21 mouse cellular contexts compared by ENCODE assay signal in the genomic region with DNA sequence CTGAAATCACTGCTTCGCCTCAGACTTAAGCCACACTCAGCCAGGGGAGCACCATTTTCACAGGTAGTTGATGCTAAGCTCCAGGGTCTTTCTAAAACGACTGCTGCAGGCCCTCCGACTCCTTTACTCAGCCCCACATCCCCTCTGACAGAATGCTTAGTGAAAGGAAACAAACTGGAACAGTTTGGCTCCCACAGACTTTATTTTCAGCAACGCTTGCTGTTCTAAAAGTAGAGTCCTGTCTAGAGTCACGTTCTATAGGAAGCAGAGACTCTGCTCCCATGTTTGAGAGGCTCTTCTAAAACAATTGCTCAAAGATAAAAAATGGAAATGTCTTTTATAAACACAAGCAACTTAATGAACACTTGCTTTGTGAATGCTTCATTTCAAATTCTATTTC. TPM values are rescaled to one million over a fixed set of nuclear protein-coding genes. Genes with fewer than 3 reads are reported as not detected.
DNase-seq lines count a peak whose midpoint lies in the region; ATAC-seq lines count a peak whose summit lies in the region.
"Had no signal": no experiment of that assay in that cellular context is flagged by ENCODE, and none has a peak within 500 bp of the region (broad histone marks: within the 10 kb centered on the region; RNA-seq: fewer than 3 reads in every experiment).

No protein-coding gene starts in this region.

- 0 out of 2 replicates have a peak, but pooled peaks cover 5% of the 10 kb centered on the region for H3K36me3 ChIP-seq in heart, embryonic 11.5 days (ENCODE audit: control insufficient read depth, insufficient read depth, low read length)

- no peak overlapping the region for H3K4me3 ChIP-seq in heart, embryonic 11.5 days (ENCODE audit: low read depth, low read length)
- H3K4me3 ChIP-seq: embryonic facial prominence, embryonic 10.5 days; embryonic facial prominence, embryonic 12.5 days; forebrain, embryonic 13.5 days; forebrain, embryonic 15.5 days had no signal

- H3K4me2 ChIP-seq in heart, embryonic 11.5 days = no peak overlapping the region
- H3K4me2 ChIP-seq: embryonic facial prominence, embryonic 12.5 days; forebrain, embryonic 13.5 days; forebrain, embryonic 15.5 days had no signal

- no peaks in the 10 kb centered on the region for H3K9me3 ChIP-seq in heart, embryonic 11.5 days (replicated peaks; ENCODE audit: control insufficient read depth, low read length)
- H3K9me3 ChIP-seq: embryonic facial prominence, embryonic 10.5 days; embryonic facial prominence, embryonic 12.5 days; forebrain, embryonic 13.5 days; forebrain, embryonic 15.5 days had no signal

- no peak for ATAC-seq in heart, embryonic 11.5 days (replicated peaks; ENCODE audit: insufficient number of reproducible peaks, low FRiP score, low TSS enrichment)
- ATAC-seq: forebrain, embryonic 13.5 days; forebrain, embryonic 15.5 days had no signal

- WGBS in heart, embryonic 11.5 days (ENCODE audit: insufficient replicate concordance) = 68% methylated on average over 5 of the region's 5 CpGs

- no peaks in the 10 kb centered on the region for H3K27me3 ChIP-seq in heart, embryonic 11.5 days (ENCODE audit: control insufficient read depth, insufficient read depth, low read length)
- H3K27me3 ChIP-seq: embryonic facial prominence, embryonic 12.5 days; forebrain, embryonic 13.5 days; forebrain, embryonic 15.5 days had no signal

- no peaks in the 10 kb centered on the region for H3K4me1 ChIP-seq in heart, embryonic 11.5 days (ENCODE audit: control insufficient read depth, insufficient read depth, low read length)
- H3K4me1 ChIP-seq: embryonic facial prominence, embryonic 10.5 days; embryonic facial prominence, embryonic 12.5 days; forebrain, embryonic 13.5 days; forebrain, embryonic 15.5 days had no signal

- no peak overlapping the region for H3K9ac ChIP-seq in heart, embryonic 11.5 days (ENCODE audit: low read depth, low read length)
- H3K9ac ChIP-seq: embryonic facial prominence, embryonic 12.5 days; forebrain, embryonic 13.5 days; forebrain, embryonic 15.5 days had no signal

- DNase-seq in frontal cortex, adult 2 months (ENCODE audit: extremely low spot score in 1 of 2, low spot score in 1 of 2) = peak; percentile 43 to 46
- no peak for DNase-seq in frontal cortex, postnatal 25 days (ENCODE audit: low spot score in 2 of 2)
- peak; percentile 46 to 57 for DNase-seq in left cerebral cortex, postnatal 14 days (ENCODE audit: low spot score in 2 of 2)
- no peak for DNase-seq in left cerebral cortex, adult 11 months (ENCODE audit: low spot score)
- DNase-seq in brain, adult 2 months (ENCODE audit: low read depth, low spot score) = peak; percentile 64
- DNase-seq in telencephalon, adult 2 months (ENCODE audit: low read depth, low spot score) = peak; percentile 55
- DNase-seq: adrenal gland, adult 2 months; adrenal gland, postnatal 10 days; adrenal gland, postnatal 25 days; cerebellum, adult 11-12 months; cerebellum, adult 2 months; cerebellum, adult 9-10 months; cerebellum, postnatal 10 days; cerebellum, postnatal 25 days had no signal

- H3K27ac ChIP-seq in heart, embryonic 11.5 days (ENCODE audit: low read depth, low read length) = no peak overlapping the region
- H3K27ac ChIP-seq: embryonic facial prominence, embryonic 10.5 days; embryonic facial prominence, embryonic 12.5 days; forebrain, embryonic 13.5 days; forebrain, embryonic 15.5 days had no signal

- intact Hi-C loops in left cerebral cortex, postnatal 14 days (cut with DNase I) = no loop called here

RNA-seq across cellular contexts. Expression of gene C130074G19Rik, which starts 37.0 kb away (rescaled TPM):
- 34.0 and 34.3 TPM in 2 replicates for polyA plus RNA-seq in frontal cortex, adult 2 months (2012; rRNA removed)
- 10 to 100 TPM; 17.6 to 20.4 TPM for total RNA-seq in left cerebral cortex, postnatal 14 days (2021)
- 0.37 and 0.60 TPM in 2 replicates for polyA plus RNA-seq in heart, embryonic 11.5 days (2014; fragmentation: Nextera tagmentation; extraction: Ambion mirVana)
- total RNA-seq: MEL had no signal
- polyA plus RNA-seq: C2C12 had no signal

Comparison
In these comparisons a context has a peak if more than half of its experiments do, and no peak if none do; other contexts are left out.
1. DNase-seq: peak in frontal cortex, adult 2 months (2 of 2), left cerebral cortex, postnatal 14 days (2 of 2), brain, adult 2 months (single experiment) and telencephalon, adult 2 months (single experiment); none in frontal cortex, postnatal 25 days (0 of 2) and left cerebral cortex, adult 11 months (single experiment).
2. RNA of gene C130074G19Rik, which starts 37.0 kb away (polyA plus RNA-seq): 34.0 to 34.3 TPM in frontal cortex, adult 2 months; 0.37 to 0.60 TPM in heart, embryonic 11.5 days; every median in the first group is over 10 times any median in the second.